Mouse (Mus musculus) ovary, postnatal 10 days (tissue): ENCODE data around the gene Msantd1.
"Not testable (repeated sequence)": the region's sequence is repeated elsewhere in the genome, so short reads cannot be mapped to it uniquely, and the experiment has no call there.

Experiments used
- DNase-seq: peaks from one replicate; pipeline ENCODE4 v3.0.0; 2022; ENCODE audit warnings: low spot score

The Msantd1 gene

GRCm38 (mm10) chr5:34907910-34908725, at the start of gene Msantd1:
TSS of gene Msantd1 (plus strand) at chr5:34908012.
- no peak for DNase-seq

- no peak for DNase-seq
Observed at GRCm38 (mm10) chr5:34865367-34865766, 42.4 kb upstream of the Msantd1 start.

GRCm38 (mm10) chr5:34880307-34880706, 27.5 kb upstream of the Msantd1 start:
- DNase-seq: not testable (repeated sequence)

- no peak for DNase-seq
Observed at GRCm38 (mm10) chr5:34881023-34881422, 26.8 kb upstream of the Msantd1 start.

GRCm38 (mm10) chr5:34885250-34885649, 22.6 kb upstream of the Msantd1 start:
- no peak for DNase-seq

- no peak for DNase-seq
Observed at GRCm38 (mm10) chr5:34889252-34889651, 18.6 kb upstream of the Msantd1 start.

- DNase-seq: no peak
Observed at GRCm38 (mm10) chr5:34896697-34897453, 10.9 kb upstream of the Msantd1 start.

GRCm38 (mm10) chr5:34899787-34900469, 7.9 kb upstream of the Msantd1 start:
- DNase-seq: no peak

- DNase-seq: no peak
Observed at GRCm38 (mm10) chr5:34902371-34902770, 5.4 kb upstream of the Msantd1 start.

- no peak for DNase-seq
Observed at GRCm38 (mm10) chr5:34902811-34903385, 4.9 kb upstream of the Msantd1 start.

GRCm38 (mm10) chr5:34904412-34904811, 3.4 kb upstream of the Msantd1 start:
- DNase-seq: no peak

GRCm38 (mm10) chr5:34907230-34907629, 582 bp upstream of the Msantd1 start:
- DNase-seq: no peak

GRCm38 (mm10) chr5:34908726-34909633, 1.2 kb downstream of the Msantd1 start:
- DNase-seq: no peak

- no peak for DNase-seq
Observed at GRCm38 (mm10) chr5:34909634-34910503, 2.1 kb downstream of the Msantd1 start.

- no peak for DNase-seq
Observed at GRCm38 (mm10) chr5:34910504-34910815, 2.6 kb downstream of the Msantd1 start.

- peak; percentile 50 for DNase-seq
Observed at GRCm38 (mm10) chr5:34915801-34916200, 8.0 kb downstream of the Msantd1 start.

- no peak for DNase-seq
Observed at GRCm38 (mm10) chr5:34917234-34917655, 9.4 kb downstream of the Msantd1 start.

GRCm38 (mm10) chr5:34918785-34919184, 11.0 kb downstream of the Msantd1 start:
- DNase-seq: no peak

GRCm38 (mm10) chr5:34922531-34922930, 14.7 kb downstream of the Msantd1 start:
- DNase-seq: no peak

- no peak for DNase-seq
Observed at GRCm38 (mm10) chr5:34923920-34924319, 16.1 kb downstream of the Msantd1 start.
